Mouse (Mus musculus): ENCODE measurements around the gene Zfp950. TPM values are rescaled to one million over a fixed set of nuclear protein-coding genes. Genes with fewer than 3 reads are reported as not detected.
A peak's percentile ranks its signal among the peaks of the same experiment; 100 is the strongest.

The Zfp950 gene
- polyA plus RNA-seq, 1 experiment from 2014 or later: 43.5 TPM

DNA sequence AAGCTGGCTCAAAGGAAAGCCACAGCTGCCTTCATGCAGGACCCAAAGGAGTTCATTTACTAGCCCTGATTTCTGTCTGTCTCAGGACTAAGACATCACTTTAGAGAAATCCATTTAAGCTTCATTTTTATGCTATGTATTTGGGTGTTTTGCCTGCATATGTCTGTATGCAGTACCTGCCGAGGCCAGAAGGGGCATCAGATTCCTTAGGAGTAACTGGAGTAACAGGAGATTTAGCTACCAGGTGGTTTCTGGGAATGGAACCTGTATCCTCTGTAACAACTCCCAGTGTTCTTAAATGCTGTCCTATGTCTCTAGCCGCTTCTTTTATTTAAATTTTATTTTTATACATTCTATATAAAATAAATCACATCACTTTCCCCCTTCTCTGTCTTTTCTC, 30.5 kb downstream of the Zfp950 start:
- 54% methylated on average over 2 of the region's 2 CpGs for WGBS
- DNase-seq (ENCODE audit: low spot score) (no peak), ATAC-seq (replicated peaks; ENCODE audit: low FRiP score, low TSS enrichment, low read depth) (no peak)
- Histone ChIP-seq H3K4me3 (ENCODE audit: low read depth, low read length) (no peak overlapping the region), H3K9ac (ENCODE audit: low read length) (no peak overlapping the region), H3K4me1 (replicated peaks; ENCODE audit: control insufficient read depth, insufficient read depth, low read length) (no peaks in the 10 kb centered on the region), H3K27ac (ENCODE audit: low read depth) (no peak overlapping the region), H3K27me3 (replicated peaks; ENCODE audit: control insufficient read depth, insufficient read depth, low read length) (no peaks in the 10 kb centered on the region), H3K4me2 (ENCODE audit: low read length) (no peak overlapping the region), H3K9me3 (ENCODE audit: control insufficient read depth, low read length) (0 out of 2 replicates have a peak, but pooled peaks cover 4% of the 10 kb centered on the region), H3K36me3 (ENCODE audit: control insufficient read depth, insufficient read depth, low read length) (no peaks in the 10 kb centered on the region)

DNA sequence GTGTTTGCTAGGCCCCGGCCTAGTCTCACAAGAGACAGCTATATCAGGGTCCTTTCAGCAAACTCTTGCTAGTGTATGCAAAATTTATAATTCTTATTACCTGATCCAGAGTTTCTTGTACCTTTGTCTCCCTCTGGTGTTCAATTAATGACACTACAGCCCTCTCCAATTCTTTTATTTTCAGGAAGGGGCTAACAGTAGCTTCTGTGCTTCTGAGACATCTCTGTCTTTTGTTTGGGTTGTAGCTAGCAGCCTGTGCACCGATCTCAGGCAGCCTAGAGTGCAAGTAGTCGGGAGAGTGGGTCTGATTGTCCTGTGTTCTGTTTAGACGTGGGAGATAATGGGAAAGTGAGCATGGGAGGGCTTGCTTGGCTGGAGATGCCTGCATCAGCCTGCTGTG, 42.9 kb downstream of the Zfp950 start:
- Histone ChIP-seq H3K4me3 (ENCODE audit: low read depth, low read length) (no peak overlapping the region), H3K9me3 (ENCODE audit: control insufficient read depth, low read length) (no peaks in the 10 kb centered on the region), H3K9ac (ENCODE audit: low read length) (no peak overlapping the region), H3K36me3 (ENCODE audit: control insufficient read depth, insufficient read depth, low read length) (no peaks in the 10 kb centered on the region), H3K27ac (ENCODE audit: low read depth) (no peak overlapping the region), H3K4me1 (replicated peaks; ENCODE audit: control insufficient read depth, insufficient read depth, low read length) (no peaks in the 10 kb centered on the region), H3K27me3 (replicated peaks; ENCODE audit: control insufficient read depth, insufficient read depth, low read length) (no peaks in the 10 kb centered on the region), H3K4me2 (ENCODE audit: low read length) (no peak overlapping the region)
- ATAC-seq (replicated peaks; ENCODE audit: low FRiP score, low TSS enrichment, low read depth) (no peak), DNase-seq (ENCODE audit: low spot score) (no peak)
- 18% methylated on average over 4 of the region's 4 CpGs for WGBS

- Histone ChIP-seq H3K4me2 (ENCODE audit: low read length) (no peak overlapping the region), H3K9ac (ENCODE audit: low read length) (no peak overlapping the region), H3K27ac (ENCODE audit: low read depth) (no peak overlapping the region), H3K4me3 (ENCODE audit: low read depth, low read length) (no peak overlapping the region), H3K9me3 (ENCODE audit: control insufficient read depth, low read length) (no peaks in the 10 kb centered on the region), H3K27me3 (replicated peaks; ENCODE audit: control insufficient read depth, insufficient read depth, low read length) (no peaks in the 10 kb centered on the region), H3K36me3 (ENCODE audit: control insufficient read depth, insufficient read depth, low read length) (no peaks in the 10 kb centered on the region), H3K4me1 (replicated peaks; ENCODE audit: control insufficient read depth, insufficient read depth, low read length) (no peaks in the 10 kb centered on the region)
- 80% methylated on average over 2 of the region's 2 CpGs for WGBS
- DNase-seq (ENCODE audit: low spot score) (no peak), ATAC-seq (replicated peaks; ENCODE audit: low FRiP score, low TSS enrichment, low read depth) (no peak)
Observed at GRCm38 (mm10) chr19:61096776-61097175, 43.9 kb downstream of the Zfp950 start.

DNA sequence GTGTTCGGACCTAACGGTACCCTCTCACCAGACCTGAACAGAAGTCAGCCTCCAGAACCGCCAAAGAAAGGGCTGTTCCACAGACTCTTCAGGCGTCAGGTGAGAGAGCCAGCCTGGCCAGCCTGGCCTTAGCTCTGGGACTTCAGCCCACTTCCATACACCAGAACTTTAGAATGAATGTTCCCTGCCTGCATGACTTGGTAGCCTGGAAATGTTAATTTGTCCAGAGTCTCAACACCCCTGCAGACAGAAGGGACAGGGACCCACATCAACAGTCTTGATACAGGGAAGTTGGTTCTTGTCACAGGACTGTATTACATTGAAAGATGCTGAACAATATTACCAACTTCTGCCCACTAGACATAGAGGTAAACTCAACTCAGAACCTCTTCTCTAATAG, 50.1 kb downstream of the Zfp950 start:
- no peaks in the 10 kb centered on the region for H3K27me3 ChIP-seq (replicated peaks; ENCODE audit: control insufficient read depth, insufficient read depth, low read length)
- ATAC-seq (replicated peaks; ENCODE audit: low FRiP score, low TSS enrichment, low read depth) (no peak), DNase-seq (ENCODE audit: low spot score) (no peak)
- H3K4me1 ChIP-seq (replicated peaks; ENCODE audit: control insufficient read depth, insufficient read depth, low read length): no peaks in the 10 kb centered on the region
- WGBS: 92% methylated on average over 4 of the region's 4 CpGs
- H3K36me3 ChIP-seq (ENCODE audit: control insufficient read depth, insufficient read depth, low read length): 0 out of 2 replicates have a peak, but pooled peaks cover 3% of the 10 kb centered on the region
- H3K9ac ChIP-seq (ENCODE audit: low read length): no peak overlapping the region
- H3K4me3 ChIP-seq (ENCODE audit: low read depth, low read length): no peak overlapping the region
- no peak overlapping the region for H3K27ac ChIP-seq (ENCODE audit: low read depth)
- H3K4me2 ChIP-seq (ENCODE audit: low read length): no peak overlapping the region
- H3K9me3 ChIP-seq (ENCODE audit: control insufficient read depth, low read length): no peaks in the 10 kb centered on the region

- Histone ChIP-seq H3K4me3 (ENCODE audit: low read depth, low read length) (no peak overlapping the region), H3K36me3 (ENCODE audit: control insufficient read depth, insufficient read depth, low read length) (0 out of 2 replicates have a peak, but pooled peaks cover 3% of the 10 kb centered on the region), H3K27me3 (replicated peaks; ENCODE audit: control insufficient read depth, insufficient read depth, low read length) (no peaks in the 10 kb centered on the region), H3K4me2 (ENCODE audit: low read length) (no peak overlapping the region), H3K27ac (ENCODE audit: low read depth) (no peak overlapping the region), H3K4me1 (replicated peaks; ENCODE audit: control insufficient read depth, insufficient read depth, low read length) (no peaks in the 10 kb centered on the region), H3K9ac (ENCODE audit: low read length) (no peak overlapping the region), H3K9me3 (ENCODE audit: control insufficient read depth, low read length) (no peaks in the 10 kb centered on the region)
- DNase-seq (ENCODE audit: low spot score) (no peak), ATAC-seq (replicated peaks; ENCODE audit: low FRiP score, low TSS enrichment, low read depth) (no peak)
- 93% methylated on average over 3 of the region's 3 CpGs for WGBS
Observed at GRCm38 (mm10) chr19:61089001-61089400, 51.6 kb downstream of the Zfp950 start.

DNA sequence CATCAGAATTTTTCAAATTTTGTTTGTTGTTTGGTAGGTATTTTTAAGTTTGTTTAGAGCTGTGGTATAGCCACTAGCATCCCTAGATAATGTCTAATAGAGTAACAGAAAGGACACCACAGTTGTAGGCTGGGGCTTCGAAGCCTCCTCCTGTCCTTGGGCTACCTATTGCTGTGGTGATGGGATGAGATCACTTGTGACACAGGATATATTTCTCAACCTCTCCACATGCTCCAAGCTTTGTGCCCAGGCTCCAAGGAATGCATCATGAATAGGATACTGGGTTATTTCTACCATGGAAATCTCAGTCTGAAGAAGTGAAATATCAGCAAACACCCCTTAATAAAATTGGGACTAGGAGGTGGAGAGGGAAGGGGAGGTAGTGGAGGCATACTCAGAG, 52.9 kb downstream of the Zfp950 start:
- H3K9ac ChIP-seq (ENCODE audit: low read length): no peak overlapping the region

GRCm38 (mm10) chr19:61085217-61085616, 55.4 kb downstream of the Zfp950 start:
- Histone ChIP-seq H3K9me3 (ENCODE audit: control insufficient read depth, low read length) (no peaks in the 10 kb centered on the region), H3K27me3 (replicated peaks; ENCODE audit: control insufficient read depth, insufficient read depth, low read length) (no peaks in the 10 kb centered on the region), H3K36me3 (ENCODE audit: control insufficient read depth, insufficient read depth, low read length) (0 out of 2 replicates have a peak, but pooled peaks cover 3% of the 10 kb centered on the region), H3K4me2 (ENCODE audit: low read length) (no peak overlapping the region), H3K4me1 (replicated peaks; ENCODE audit: control insufficient read depth, insufficient read depth, low read length) (no peaks in the 10 kb centered on the region), H3K27ac (ENCODE audit: low read depth) (no peak overlapping the region), H3K4me3 (ENCODE audit: low read depth, low read length) (no peak overlapping the region), H3K9ac (ENCODE audit: low read length) (no peak overlapping the region)
- no peak for DNase-seq (ENCODE audit: low spot score)
- ATAC-seq (replicated peaks; ENCODE audit: low FRiP score, low TSS enrichment, low read depth): no peak
- 83% methylated on average over 2 of the region's 2 CpGs for WGBS

More for the DNA sequence above, 52.9 kb downstream of the Zfp950 start:
- 0 out of 2 replicates have a peak, but pooled peaks cover 3% of the 10 kb centered on the region for H3K36me3 ChIP-seq (ENCODE audit: control insufficient read depth, insufficient read depth, low read length)
- no peak for DNase-seq (ENCODE audit: low spot score)
- no peak for ATAC-seq (replicated peaks; ENCODE audit: low FRiP score, low TSS enrichment, low read depth)
- no peaks in the 10 kb centered on the region for H3K27me3 ChIP-seq (replicated peaks; ENCODE audit: control insufficient read depth, insufficient read depth, low read length)
- WGBS: 100% methylated on average over 1 of the region's 1 CpGs
- H3K4me3 ChIP-seq (ENCODE audit: low read depth, low read length): no peak overlapping the region
- H3K27ac ChIP-seq (ENCODE audit: low read depth): no peak overlapping the region
- H3K4me2 ChIP-seq (ENCODE audit: low read length): no peak overlapping the region
- H3K9me3 ChIP-seq (ENCODE audit: control insufficient read depth, low read length): no peaks in the 10 kb centered on the region
- H3K4me1 ChIP-seq (replicated peaks; ENCODE audit: control insufficient read depth, insufficient read depth, low read length): no peaks in the 10 kb centered on the region

DNA sequence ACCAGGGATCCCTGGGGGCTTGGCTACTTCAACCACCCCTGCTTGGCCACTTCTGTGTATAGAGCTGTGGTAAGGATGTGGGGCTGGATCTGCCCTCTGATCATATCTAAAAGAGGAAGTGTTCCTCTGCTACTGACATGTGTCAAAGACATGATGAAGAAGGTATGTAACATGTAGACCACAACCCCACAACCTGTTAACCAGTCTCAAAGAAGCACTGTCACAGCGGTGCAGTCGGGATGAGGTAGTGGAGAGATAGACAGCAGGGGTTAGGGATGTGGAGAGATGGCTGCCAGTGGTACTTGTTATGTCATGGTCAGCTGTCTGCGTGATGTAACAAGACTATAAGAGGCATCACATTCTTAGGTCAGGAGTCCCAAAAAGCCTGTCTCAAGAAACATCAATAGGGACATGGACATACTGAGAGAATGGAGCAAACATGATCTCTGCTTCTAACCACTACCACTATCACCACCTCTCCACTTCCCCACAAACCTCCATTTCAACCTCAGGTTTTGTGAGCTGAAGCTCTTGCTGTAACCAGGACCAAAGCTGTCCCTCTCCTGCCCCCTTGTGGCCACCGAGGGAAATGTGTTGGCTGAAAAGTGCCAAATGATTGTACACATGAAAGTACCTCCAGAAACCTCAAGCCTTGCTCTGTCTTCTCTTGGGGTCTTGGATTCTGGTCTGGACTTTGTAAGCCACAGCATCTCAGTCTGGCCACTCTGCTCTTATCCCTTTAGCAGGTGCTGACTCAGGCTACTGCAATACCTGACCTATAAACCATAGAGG, 56.3 kb downstream of the Zfp950 start:
- ATAC-seq (replicated peaks; ENCODE audit: low FRiP score, low TSS enrichment, low read depth) (peak; percentile 66; the same call in 1 of the 2 replicates), DNase-seq (ENCODE audit: low spot score) (peak; percentile 98)
- Histone ChIP-seq H3K4me3 (ENCODE audit: low read depth, low read length) (no peak overlapping the region), H3K4me2 (ENCODE audit: low read length) (no peak overlapping the region), H3K4me1 (replicated peaks; ENCODE audit: control insufficient read depth, insufficient read depth, low read length) (no peaks in the 10 kb centered on the region), H3K9ac (ENCODE audit: low read length) (no peak overlapping the region), H3K36me3 (ENCODE audit: control insufficient read depth, insufficient read depth, low read length) (0 out of 2 replicates have a peak, but pooled peaks cover 3% of the 10 kb centered on the region), H3K27ac (ENCODE audit: low read depth) (no peak overlapping the region), H3K27me3 (replicated peaks; ENCODE audit: control insufficient read depth, insufficient read depth, low read length) (no peaks in the 10 kb centered on the region), H3K9me3 (ENCODE audit: control insufficient read depth, low read length) (no peaks in the 10 kb centered on the region)
- WGBS: 52% methylated on average over 4 of the region's 4 CpGs

DNA sequence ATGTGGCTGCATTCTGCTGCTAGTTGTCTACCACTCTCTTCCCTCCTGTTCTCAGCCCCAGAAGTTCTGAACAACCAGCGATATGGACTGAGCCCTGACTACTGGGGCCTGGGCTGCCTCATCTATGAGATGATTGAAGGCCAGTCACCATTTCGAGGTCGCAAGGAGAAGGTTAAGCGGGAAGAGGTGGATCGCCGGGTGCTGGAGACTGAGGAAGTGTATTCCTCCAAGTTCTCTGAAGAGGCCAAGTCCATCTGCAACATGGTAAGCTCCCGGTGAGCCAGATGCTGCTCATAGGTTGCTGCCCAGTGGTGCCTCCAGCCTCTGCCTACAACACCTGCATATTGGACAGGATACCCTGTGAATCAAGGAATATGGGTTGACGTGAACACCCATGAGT, 57.6 kb downstream of the Zfp950 start:
- DNase-seq (ENCODE audit: low spot score): no peak
- ATAC-seq (replicated peaks; ENCODE audit: low FRiP score, low TSS enrichment, low read depth): no peak
- Histone ChIP-seq H3K27ac (ENCODE audit: low read depth) (no peak overlapping the region), H3K4me3 (ENCODE audit: low read depth, low read length) (no peak overlapping the region), H3K4me1 (replicated peaks; ENCODE audit: control insufficient read depth, insufficient read depth, low read length) (no peaks in the 10 kb centered on the region), H3K4me2 (ENCODE audit: low read length) (no peak overlapping the region), H3K9me3 (ENCODE audit: control insufficient read depth, low read length) (no peaks in the 10 kb centered on the region), H3K27me3 (replicated peaks; ENCODE audit: control insufficient read depth, insufficient read depth, low read length) (no peaks in the 10 kb centered on the region), H3K36me3 (ENCODE audit: control insufficient read depth, insufficient read depth, low read length) (0 out of 2 replicates have a peak, but pooled peaks cover 3% of the 10 kb centered on the region), H3K9ac (ENCODE audit: low read length) (no peak overlapping the region)
- 90% methylated on average over 8 of the region's 8 CpGs for WGBS
